Mouse (Mus musculus) myocyte (in vitro differentiated cells): ENCODE measurements around the gene Rsf1. TPM values are rescaled to one million over a fixed set of nuclear protein-coding genes. Genes with fewer than 3 reads are reported as not detected.

Experiments
- H3K27me3 ChIP-seq: one replicate; pipeline ENCODE4 v1.6.1; 2011; ENCODE audit not compliant: control insufficient read depth, insufficient read depth, insufficient read length
- H3K36me3 ChIP-seq: one replicate; pipeline ENCODE4 v1.6.1; 2011; ENCODE audit not compliant: control insufficient read depth, insufficient read depth
- H3K4me2 ChIP-seq: one replicate; pipeline ENCODE4 v1.6.1; 2011; ENCODE audit warnings: low read depth, control low read depth
- H3K4me3 ChIP-seq: one replicate; pipeline ENCODE4 v1.5.1; 2011; ENCODE audit warnings: mild to moderate bottlenecking, control low read depth, moderate library complexity
- H3K79me2 ChIP-seq: one replicate; pipeline ENCODE4 v1.6.1; 2011; ENCODE audit not compliant: control insufficient read depth, insufficient read depth
- H3ac ChIP-seq: one replicate; pipeline ENCODE4 v1.6.1; 2011; ENCODE audit not compliant: control insufficient read depth, insufficient read length
- CEBPB ChIP-seq: IDR thresholded peaks from 2 replicates; pipeline ENCODE4 v1.6.1; 2011; ENCODE audit warnings: mild to moderate bottlenecking, moderate library complexity; ENCODE audit not compliant: poor library complexity, insufficient read depth, severe bottlenecking
- E2F4 ChIP-seq: IDR thresholded peaks from one replicate; pipeline ENCODE4 v1.6.1; 2011; ENCODE audit warnings: mild to moderate bottlenecking, control low read depth, moderate library complexity; ENCODE audit not compliant: insufficient read depth
- MAX ChIP-seq: IDR thresholded peaks from one replicate; pipeline ENCODE4 v1.6.1; 2011; ENCODE audit warnings: low read depth, mild to moderate bottlenecking, control low read depth
- MYOD1 ChIP-seq, 3 experiments: IDR thresholded peaks; one replicate each; pipeline ENCODE4 v1.6.1; 2011; ENCODE audit warnings: control low read depth in 2 of 3, low read depth in 2 of 3, mild to moderate bottlenecking in 2 of 3, moderate library complexity in 1 of 3; ENCODE audit not compliant: insufficient read length in 2 of 3, control insufficient read depth in 1 of 3
- MYOG ChIP-seq, 3 experiments: IDR thresholded peaks; one replicate each; pipeline ENCODE4 v1.6.1; 2011; ENCODE audit warnings: control low read depth in 2 of 3, low read depth in 2 of 3, mild to moderate bottlenecking in 2 of 3; ENCODE audit not compliant: insufficient read length in 2 of 3, control insufficient read depth in 1 of 3, insufficient read depth in 1 of 3
- POLR2A ChIP-seq: IDR thresholded peaks from one replicate; pipeline ENCODE4 v1.6.1; 2011; ENCODE audit warnings: low read depth, mild to moderate bottlenecking, control low read depth, moderate library complexity; ENCODE audit not compliant: insufficient read length
- POLR2AphosphoS2 ChIP-seq: IDR thresholded peaks from one replicate; pipeline ENCODE4 v1.6.1; 2011; ENCODE audit warnings: low read depth, control low read depth; ENCODE audit not compliant: insufficient read length
- REST ChIP-seq: IDR thresholded peaks from one replicate; pipeline ENCODE4 v1.6.1; 2011; ENCODE audit warnings: mild to moderate bottlenecking, control low read depth, moderate library complexity; ENCODE audit not compliant: insufficient read depth, insufficient read length
- SRF ChIP-seq: IDR thresholded peaks from one replicate; pipeline ENCODE4 v1.6.1; 2011; ENCODE audit warnings: low read depth; ENCODE audit not compliant: control insufficient read depth, insufficient read length
- TCF12 ChIP-seq: IDR thresholded peaks from one replicate; pipeline ENCODE4 v1.6.1; 2011; ENCODE audit warnings: mild to moderate bottlenecking, control low read depth; ENCODE audit not compliant: poor library complexity, insufficient read depth, severe bottlenecking
- TCF3 ChIP-seq: IDR thresholded peaks from one replicate; pipeline ENCODE4 v1.6.1; 2011; ENCODE audit warnings: low read depth, control low read depth; ENCODE audit not compliant: insufficient read length
- USF1 ChIP-seq: IDR thresholded peaks from one replicate; pipeline ENCODE4 v1.6.1; 2011; ENCODE audit warnings: low read depth, mild to moderate bottlenecking, control low read depth, moderate library complexity
- polyA plus RNA-seq: library from polyadenylated mRNA; unstranded; fragments of >200 nt; fragmentation: generic; extraction: Trizol; gene quantifications from one replicate; pipeline ENCODE4 v1.2.1, GENCODE M21; 2012; ENCODE audit warnings: missing spikeins

The Rsf1 gene
- polyA plus RNA-seq, 1 experiment, result 4.3 TPM

GRCm38 (mm10) chr7:97707123-97707522 lies 127.4 kb downstream of the Rsf1 start:
- Histone ChIP-seq H3K27me3 (no peaks in the 10 kb centered on the region), H3K4me2 (peak overlapping the region; percentile 12), H3K79me2 (peaks cover 37% of the 10 kb centered on the region), H3K4me3 (no peak overlapping the region), H3ac (no peak overlapping the region), H3K36me3 (peaks cover 10% of the 10 kb centered on the region)
- no peak for TF ChIP-seq POLR2AphosphoS2
- TF ChIP-seq POLR2A, result no peak
- no peak for TF ChIP-seq MAX
- no peak for TF ChIP-seq USF1
- TF ChIP-seq REST, result no peak
- no peak for TF ChIP-seq SRF
- peak in 2 of 3 experiments; percentile 79 to 81 for TF ChIP-seq MYOD1 (IDR thresholded peaks at IDR 0.05; ENCODE audit: control insufficient read depth in 1 of 3, insufficient read length in 2 of 3, low read depth in 2 of 3)
- TF ChIP-seq TCF12, result no peak
- no peak for TF ChIP-seq E2F4
- peak; percentile 13 to 78 (median 29) for TF ChIP-seq MYOG (IDR thresholded peaks at IDR 0.05; ENCODE audit: control insufficient read depth in 1 of 3, insufficient read depth in 1 of 3, insufficient read length in 2 of 3, low read depth in 2 of 3)
- TF ChIP-seq CEBPB, result no peak
- TF ChIP-seq TCF3, result peak; percentile 2

DNA sequence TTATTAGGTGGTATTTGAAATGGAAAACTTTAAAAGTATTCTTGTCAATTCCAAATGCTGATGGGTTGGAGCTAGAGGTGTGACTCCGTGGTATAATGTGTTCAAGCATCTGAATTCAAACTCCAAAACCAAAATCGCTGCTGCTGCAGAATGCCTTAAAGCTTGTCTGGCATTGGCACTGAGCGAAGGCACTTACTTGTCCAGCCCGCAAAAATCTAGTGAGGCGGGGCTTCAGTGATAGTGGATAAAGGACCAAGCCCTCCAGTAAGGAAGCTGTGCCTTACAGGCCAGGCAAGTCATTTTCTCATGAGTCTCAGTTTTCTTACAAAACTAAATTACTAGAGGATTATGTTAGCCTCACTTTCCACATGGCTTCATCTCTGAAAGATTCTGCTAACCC lies 128.1 kb downstream of the Rsf1 start:
- H3K36me3 ChIP-seq, result peaks cover 13% of the 10 kb centered on the region
- H3K27me3 ChIP-seq, result no peaks in the 10 kb centered on the region
- H3ac ChIP-seq, result no peak overlapping the region
- H3K4me2 ChIP-seq, result peak overlapping the region; percentile 38
- no peak overlapping the region for H3K4me3 ChIP-seq
- TF ChIP-seq E2F4, result no peak
- TF ChIP-seq TCF3, result no peak
- TF ChIP-seq TCF12, result no peak
- no peak for TF ChIP-seq USF1
- TF ChIP-seq REST, result no peak
- TF ChIP-seq MYOG (IDR thresholded peaks at IDR 0.05; ENCODE audit: control insufficient read depth in 1 of 3, insufficient read depth in 1 of 3, insufficient read length in 2 of 3, low read depth in 2 of 3), result no peak
- no peak for TF ChIP-seq MAX
- H3K79me2 ChIP-seq, result peaks cover 31% of the 10 kb centered on the region

DNA sequence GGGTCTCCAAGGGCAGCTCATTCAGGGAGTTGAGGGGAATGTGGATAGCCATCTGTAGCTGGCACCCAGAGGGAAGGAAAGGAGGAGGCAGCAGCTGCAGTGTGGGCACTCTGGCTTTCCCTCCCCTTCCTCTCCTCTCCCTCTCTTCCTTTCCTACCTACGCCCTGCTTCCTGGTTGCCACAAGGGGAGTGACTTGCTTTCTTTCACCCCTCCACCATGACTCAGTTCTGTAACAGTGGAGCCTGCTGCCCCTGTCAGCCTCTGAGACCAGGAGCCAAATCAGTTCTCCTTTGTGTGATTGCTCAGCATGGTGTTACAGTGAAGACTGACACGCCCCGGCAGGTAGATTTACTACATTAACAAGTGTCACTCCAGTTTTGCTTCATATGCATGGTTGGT lies 129.5 kb downstream of the Rsf1 start:
- H3K79me2 ChIP-seq, result peaks cover 17% of the 10 kb centered on the region
- peaks cover 16% of the 10 kb centered on the region for H3K36me3 ChIP-seq
- no peak overlapping the region for H3K4me2 ChIP-seq
- H3K4me3 ChIP-seq, result no peak overlapping the region
- no peak overlapping the region for H3ac ChIP-seq
- TF ChIP-seq TCF12 (no peak), MAX (no peak), REST (no peak), CEBPB (no peak), SRF (no peak), MYOG (IDR thresholded peaks at IDR 0.05; ENCODE audit: control insufficient read depth in 1 of 3, insufficient read depth in 1 of 3, insufficient read length in 2 of 3, low read depth in 2 of 3) (peak in 1 of 3 experiments; percentile 78), MYOD1 (IDR thresholded peaks at IDR 0.05; ENCODE audit: control insufficient read depth in 1 of 3, insufficient read length in 2 of 3, low read depth in 2 of 3) (peak in 2 of 3 experiments; percentile 60 to 82)
- H3K27me3 ChIP-seq, result no peaks in the 10 kb centered on the region

DNA sequence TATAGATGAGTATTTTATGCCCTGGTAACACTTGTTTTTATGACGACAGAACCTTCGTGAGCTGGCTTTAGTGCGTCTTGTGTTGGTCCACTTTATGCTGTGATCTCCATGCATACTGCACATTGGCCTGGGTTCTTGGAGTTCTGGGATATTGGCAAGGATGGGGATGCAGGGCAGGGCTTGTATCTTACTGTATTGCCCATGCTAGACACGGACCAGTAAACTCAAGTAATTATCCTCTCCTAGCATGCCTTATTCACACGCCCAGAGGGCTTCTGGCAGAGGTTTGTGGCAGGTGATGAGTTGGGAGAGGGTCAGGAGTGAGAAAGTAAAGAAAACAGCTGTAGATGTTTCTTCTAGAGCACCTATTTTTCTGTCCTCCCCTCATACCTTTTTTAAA lies 135.0 kb downstream of the Rsf1 start:
- peaks cover 22% of the 10 kb centered on the region for H3K36me3 ChIP-seq
- no peak overlapping the region for H3K4me3 ChIP-seq
- H3K79me2 ChIP-seq, result no peaks in the 10 kb centered on the region
- no peaks in the 10 kb centered on the region for H3K27me3 ChIP-seq
- no peak overlapping the region for H3K4me2 ChIP-seq
- no peak overlapping the region for H3ac ChIP-seq
- TF ChIP-seq TCF3 (no peak), E2F4 (no peak), TCF12 (no peak), POLR2AphosphoS2 (no peak), SRF (no peak)

DNA sequence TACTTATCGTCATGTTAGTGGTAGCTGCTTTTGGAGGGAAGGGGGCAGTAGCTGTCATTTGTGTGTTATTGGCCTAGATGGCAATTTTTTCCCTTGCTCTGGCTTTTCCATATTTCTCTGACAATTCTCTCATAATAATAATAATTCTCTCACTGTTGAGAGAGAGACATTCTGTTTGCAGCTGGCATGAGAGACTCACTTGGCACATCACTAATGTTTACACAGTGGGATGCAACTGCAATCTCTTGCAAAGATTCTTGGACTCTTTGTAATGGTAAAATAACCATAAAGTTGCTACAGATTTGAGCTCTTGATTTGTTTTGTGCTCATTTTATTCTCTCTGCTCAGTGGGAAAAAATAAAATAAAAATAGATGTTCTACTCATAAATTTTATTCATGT lies 137.6 kb downstream of the Rsf1 start:
- no peaks in the 10 kb centered on the region for H3K27me3 ChIP-seq
- H3K36me3 ChIP-seq, result peaks cover 18% of the 10 kb centered on the region
- no peaks in the 10 kb centered on the region for H3K79me2 ChIP-seq
- TF ChIP-seq POLR2A (no peak), TCF12 (no peak), TCF3 (no peak), CEBPB (no peak), MAX (no peak), USF1 (no peak), MYOD1 (IDR thresholded peaks at IDR 0.05; ENCODE audit: control insufficient read depth in 1 of 3, insufficient read length in 2 of 3, low read depth in 2 of 3) (no peak)
- H3K4me2 ChIP-seq, result no peak overlapping the region
- no peak overlapping the region for H3K4me3 ChIP-seq
- no peak overlapping the region for H3ac ChIP-seq
